Mouse (Mus musculus): ENCODE results near the gene Trmt10c. TPM values are rescaled to one million over a fixed set of nuclear protein-coding genes. Genes with fewer than 3 reads are reported as not detected.
"Not testable (repeated sequence)": the region's sequence is repeated elsewhere in the genome, so short reads cannot be mapped to it uniquely, and the experiment has no call there.

The Trmt10c gene
- total RNA-seq, 2 experiments from 2014 or later, result 9.5 to 9.8 TPM

DNA sequence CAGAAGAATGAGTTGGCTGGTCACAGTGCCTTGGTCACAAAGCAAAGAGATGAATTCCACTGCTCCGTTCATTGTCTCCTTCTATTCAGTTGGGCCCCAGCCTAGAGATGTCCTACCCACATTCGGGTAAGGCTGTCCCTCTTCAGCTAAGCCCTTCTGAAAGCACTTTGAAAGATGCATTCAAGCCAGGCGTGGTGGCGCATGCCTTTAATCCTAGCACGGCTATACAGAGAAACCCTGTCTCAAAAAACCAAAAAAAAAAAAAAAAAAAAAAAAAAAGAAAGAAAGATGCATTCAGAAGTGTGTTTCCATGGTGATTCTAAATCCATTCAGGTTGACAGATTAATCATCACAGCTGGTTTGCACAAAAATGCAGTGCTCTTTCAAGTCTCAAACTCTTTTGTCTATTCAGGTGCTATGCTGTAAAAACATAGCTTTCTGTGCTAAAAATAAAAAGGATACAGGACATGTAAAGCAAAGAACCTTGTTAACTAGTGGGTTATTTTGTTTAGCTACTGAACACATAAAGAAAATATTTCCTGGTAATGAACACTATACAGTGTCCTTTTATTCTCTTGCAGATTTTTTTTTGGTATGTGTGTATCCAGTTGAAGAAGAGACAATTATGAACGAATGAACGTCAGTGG is 19.4 kb upstream of the Trmt10c start:
- intact Hi-C loops (cut with DNase I), result no loop called here
- DNase-seq (ENCODE audit: low spot score in 2 of 2), result no peak

DNA sequence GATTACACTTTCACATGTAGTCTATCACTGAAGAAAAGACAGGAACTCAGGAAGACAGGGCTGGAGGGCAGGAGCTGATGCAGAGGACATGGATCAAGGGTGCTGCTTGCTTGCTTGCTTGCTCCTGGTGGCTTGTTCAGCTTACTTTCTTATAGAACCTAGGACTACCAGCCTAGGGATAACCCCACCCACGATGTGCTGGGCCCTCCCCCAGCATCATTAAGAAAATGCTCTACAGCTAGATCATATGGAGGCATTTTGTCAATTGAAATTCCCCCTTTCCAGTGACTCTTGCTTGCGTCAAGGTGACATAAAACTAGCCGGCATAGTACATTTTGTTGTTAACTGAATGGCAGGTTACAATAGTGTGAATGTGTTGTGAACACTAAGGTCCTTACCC is 18.3 kb upstream of the Trmt10c start:
- intact Hi-C loops (cut with DNase I), result no loop called here
- DNase-seq (ENCODE audit: low spot score in 2 of 2), result no peak

DNA sequence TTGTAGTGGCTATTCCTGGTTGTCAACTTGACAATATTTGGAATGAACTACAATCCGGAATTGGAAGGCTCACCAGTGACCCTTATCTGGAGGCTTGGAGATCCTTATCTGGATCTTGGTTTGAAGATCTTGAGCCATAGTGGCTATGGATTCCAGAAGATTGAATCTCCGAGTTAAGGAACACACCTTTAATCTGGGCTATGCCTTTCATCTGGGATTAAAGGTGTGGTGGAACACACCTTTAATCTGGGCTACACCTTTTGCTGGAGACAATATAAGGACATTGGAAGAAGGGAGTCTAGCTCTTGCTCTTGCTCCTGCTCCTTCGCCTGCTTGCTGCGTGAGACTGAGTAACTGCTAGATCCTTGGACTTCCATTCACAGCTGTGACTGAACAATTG is 10.4 kb upstream of the Trmt10c start, which contains the start of gene Senp7:
TSS of gene Senp7 (plus strand) at position 301 of the 400 bp plus-strand sequence.
- intact Hi-C loops (cut with DNase I); DNase-seq (ENCODE audit: low spot score in 2 of 2): not testable (repeated sequence)

DNA sequence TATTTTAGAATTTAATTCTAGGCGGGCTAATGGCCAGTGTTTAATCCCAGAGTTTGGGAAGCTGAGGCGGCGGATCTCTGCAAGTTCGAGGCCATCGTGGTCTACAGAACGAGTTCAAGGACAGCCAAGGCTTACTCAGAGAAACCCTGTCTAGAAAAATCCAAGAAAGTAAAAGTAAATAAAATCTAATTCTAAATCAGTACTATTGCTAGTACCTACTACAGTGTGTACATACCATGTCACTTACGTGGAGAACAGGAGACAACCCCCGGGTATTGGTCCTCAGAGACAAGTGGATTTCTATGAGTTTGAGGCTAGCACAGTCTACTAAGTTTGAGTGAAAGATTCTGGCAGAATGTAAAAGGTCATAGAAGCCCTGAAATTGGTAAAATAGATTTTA is 471 bp upstream of the Trmt10c start:
- intact Hi-C loops (cut with DNase I), result no loop called here
- DNase-seq (ENCODE audit: low spot score in 2 of 2), result no peak

DNA sequence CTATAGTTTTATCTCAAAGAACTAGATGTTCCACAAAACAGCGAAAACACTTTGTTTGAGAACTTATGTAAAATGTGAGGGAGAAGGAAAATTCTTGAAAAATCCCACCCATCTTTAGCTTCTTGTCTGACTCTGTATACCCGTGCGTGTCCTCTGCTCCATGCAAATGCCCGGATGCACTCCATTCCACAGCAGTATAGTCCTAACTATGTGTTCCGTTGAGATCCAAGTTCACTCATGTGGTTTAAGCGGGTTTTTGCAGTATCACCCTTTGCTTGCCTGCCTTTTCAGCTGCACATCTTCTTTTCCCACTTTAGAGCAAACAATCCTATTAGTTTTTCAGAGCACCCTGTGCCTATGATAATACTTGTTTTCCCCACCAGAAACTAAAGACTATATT is 1.1 kb downstream of the Trmt10c start:
- no peak for DNase-seq (ENCODE audit: low spot score in 2 of 2)
- intact Hi-C loops (cut with DNase I), result no loop called here

DNA sequence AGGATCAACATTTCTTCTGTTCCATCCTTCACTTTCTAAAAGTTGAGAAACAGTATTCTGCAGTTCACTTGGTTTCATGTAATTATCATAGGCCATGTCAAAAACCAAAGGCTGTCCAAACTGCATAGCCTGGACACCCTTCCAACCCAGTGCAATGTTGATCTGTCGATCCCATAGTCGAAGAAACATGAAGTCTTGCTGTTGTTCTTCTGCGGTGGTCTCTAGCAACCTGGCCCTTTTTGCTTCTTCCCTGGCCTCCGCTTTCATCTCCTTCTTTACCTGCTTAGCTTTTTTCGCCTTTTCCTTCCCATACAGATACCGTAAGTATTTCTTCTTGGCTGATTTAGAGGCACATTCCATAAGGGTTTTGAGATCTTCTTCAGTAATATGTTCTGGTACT is 3.1 kb downstream of the Trmt10c start:
- no peak for DNase-seq (ENCODE audit: low spot score in 2 of 2)
- intact Hi-C loops (cut with DNase I), result no loop called here

DNA sequence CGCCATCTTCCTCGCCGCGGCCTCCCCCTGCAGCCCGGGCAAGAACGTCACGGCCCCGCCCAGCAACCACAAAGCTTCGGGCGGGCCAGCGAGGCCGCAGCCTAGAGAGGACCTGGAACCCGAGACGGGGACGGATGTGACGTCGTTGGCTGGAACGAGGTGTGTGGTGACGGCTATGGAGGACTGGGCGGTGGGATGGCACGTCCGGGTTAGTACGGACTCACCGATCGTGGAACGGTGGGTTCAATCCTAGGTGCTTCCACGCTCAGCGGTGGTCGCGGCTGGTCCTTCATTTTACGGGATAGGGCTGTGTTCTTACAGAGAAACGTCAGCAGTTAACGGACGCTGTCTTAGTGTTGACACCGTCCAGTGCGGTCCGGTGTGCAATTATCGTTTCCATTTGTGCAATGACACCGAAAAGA is 7.9 kb downstream of the Trmt10c start, which contains the start of gene Pcnp:
TSS of gene Pcnp (minus strand) at position 79 of the 422 bp plus-strand sequence.
- peak; percentile 97 to 99 for DNase-seq (ENCODE audit: low spot score in 2 of 2)

DNA sequence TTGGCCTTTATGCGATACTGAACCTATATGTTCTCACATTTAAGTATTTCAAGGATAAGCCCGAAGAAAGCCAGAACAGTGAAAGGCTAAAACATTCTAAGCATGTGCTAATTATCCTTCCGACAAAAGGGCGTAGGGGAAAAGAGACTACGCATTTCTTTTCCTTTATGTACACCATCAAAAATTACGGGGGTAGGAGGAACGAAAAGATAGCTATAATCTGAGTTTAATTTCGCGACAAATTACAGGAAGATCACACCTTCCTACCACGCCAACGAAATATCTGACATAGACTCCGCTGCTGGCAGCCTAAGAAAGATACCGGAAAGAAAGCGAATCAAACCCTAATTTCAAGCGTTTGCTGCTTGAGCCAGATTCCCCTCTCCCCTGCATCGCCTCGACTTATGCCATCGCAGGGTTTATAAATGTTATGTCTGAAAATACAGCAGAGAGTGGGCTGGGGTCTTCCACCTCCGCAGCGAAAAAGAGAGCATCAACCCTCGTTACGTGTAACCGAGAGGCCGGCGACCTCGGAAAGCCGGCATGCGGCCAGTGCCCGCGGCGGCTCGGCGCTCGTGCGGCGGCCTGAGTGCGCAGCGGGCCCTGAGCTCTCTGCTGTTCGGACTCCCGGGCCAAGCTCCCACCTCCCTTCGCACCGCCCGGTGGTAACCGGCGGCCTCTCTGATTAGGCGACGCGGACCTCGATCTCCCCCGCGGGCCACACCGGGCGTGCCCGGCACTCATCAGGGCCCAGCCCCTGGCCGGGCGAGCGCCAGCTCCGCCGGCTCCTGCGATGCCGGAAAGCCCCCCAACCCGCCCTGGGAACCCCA is 8.7 kb downstream of the Trmt10c start:
- no peak for DNase-seq (ENCODE audit: low spot score in 2 of 2)
- intact Hi-C loops (cut with DNase I), result loop anchor here (1.0 to 2.0 kb wide), 3 partner anchors 46 to 63 kb away; partner anchors contain the start of gene Rpl24

More for the DNA sequence above, 7.9 kb downstream of the Trmt10c start, which contains the start of gene Pcnp:
- intact Hi-C loops (cut with DNase I), result loop anchor here (1.0 to 2.0 kb wide), 3 partner anchors 45 to 63 kb away; partner anchors contain the start of gene Rpl24

DNA sequence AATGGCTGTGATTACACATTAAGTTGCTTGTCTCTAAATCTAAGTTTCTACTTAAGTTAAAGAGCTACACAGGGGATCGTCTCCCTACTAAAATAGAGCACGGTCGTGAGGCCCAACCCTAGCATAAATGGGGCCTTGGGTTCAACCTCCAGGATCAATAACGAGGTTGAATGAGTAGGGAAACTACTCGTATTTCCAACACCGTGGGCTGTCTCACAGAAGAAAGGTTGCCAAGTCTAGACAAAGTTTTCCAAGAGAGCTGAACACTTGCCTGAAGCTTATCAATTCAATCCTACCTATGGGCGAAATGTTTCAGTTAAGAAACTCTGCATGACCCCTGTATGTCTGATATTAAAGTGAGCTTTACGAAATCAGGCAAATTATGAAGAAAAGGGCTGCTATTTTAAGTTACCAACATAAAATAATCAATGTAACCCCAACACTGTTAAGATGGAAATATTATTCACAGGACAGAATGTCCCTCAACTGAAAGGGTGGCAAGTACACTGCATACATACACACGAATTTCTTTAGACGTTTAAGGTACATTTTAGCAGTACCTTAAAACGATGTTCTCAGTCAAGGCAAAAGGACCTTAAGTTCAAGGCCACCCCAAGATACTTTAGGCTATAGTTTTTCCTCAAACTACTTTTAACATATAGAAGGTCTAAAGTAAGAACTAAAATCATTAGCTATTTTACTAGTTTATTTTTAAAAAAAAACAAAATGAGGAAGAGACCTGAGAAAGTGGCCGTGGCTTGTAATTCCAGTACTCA is 9.6 kb downstream of the Trmt10c start:
- DNase-seq (ENCODE audit: low spot score in 2 of 2), result no peak
- intact Hi-C loops (cut with DNase I), result loop anchor here (2.0 kb wide), 2 partner anchors 47 to 53 kb away; no protein-coding TSS in a partner anchor

DNA sequence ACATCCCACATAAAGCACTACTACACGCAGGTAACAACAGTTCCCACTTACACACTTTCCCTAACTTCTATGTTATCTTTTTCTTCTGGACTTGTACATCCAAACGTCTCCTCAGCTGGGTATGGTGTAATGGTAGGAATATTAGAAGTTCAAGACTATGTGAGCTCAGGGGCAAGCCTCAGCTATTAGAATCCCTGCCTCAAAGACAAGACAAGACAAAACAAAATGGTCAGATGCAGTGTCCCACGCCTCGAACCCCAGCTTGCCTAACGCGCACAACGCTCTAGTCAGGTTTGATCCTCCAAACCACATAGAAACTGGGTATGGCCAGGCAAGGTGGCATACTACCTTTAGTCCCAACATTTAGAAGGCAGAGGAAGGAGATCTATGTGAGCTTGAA is 18.0 kb downstream of the Trmt10c start:
- intact Hi-C loops (cut with DNase I), result no loop called here
- DNase-seq (ENCODE audit: low spot score in 2 of 2), result no peak

DNA sequence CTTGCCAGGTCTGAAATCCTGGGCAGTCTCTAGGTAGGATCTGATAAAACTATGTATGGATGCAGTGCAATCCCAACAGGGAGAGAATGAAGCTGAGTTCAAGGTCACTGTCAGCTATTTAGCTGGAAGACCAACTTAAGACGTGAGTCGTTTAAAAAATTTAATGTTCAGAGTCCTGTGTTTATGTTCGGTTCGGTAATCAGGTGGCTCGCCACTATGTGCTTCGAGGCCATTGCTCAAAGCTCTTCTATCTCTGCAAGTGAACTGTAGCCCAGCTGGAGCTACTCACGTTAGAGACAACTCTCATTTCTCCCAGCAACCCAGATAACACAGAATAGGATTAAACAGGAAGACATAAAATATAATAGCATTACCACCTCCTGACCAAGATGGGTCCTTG is 23.5 kb downstream of the Trmt10c start:
- intact Hi-C loops (cut with DNase I), result no loop called here
- no peak for DNase-seq (ENCODE audit: low spot score in 2 of 2)

DNA sequence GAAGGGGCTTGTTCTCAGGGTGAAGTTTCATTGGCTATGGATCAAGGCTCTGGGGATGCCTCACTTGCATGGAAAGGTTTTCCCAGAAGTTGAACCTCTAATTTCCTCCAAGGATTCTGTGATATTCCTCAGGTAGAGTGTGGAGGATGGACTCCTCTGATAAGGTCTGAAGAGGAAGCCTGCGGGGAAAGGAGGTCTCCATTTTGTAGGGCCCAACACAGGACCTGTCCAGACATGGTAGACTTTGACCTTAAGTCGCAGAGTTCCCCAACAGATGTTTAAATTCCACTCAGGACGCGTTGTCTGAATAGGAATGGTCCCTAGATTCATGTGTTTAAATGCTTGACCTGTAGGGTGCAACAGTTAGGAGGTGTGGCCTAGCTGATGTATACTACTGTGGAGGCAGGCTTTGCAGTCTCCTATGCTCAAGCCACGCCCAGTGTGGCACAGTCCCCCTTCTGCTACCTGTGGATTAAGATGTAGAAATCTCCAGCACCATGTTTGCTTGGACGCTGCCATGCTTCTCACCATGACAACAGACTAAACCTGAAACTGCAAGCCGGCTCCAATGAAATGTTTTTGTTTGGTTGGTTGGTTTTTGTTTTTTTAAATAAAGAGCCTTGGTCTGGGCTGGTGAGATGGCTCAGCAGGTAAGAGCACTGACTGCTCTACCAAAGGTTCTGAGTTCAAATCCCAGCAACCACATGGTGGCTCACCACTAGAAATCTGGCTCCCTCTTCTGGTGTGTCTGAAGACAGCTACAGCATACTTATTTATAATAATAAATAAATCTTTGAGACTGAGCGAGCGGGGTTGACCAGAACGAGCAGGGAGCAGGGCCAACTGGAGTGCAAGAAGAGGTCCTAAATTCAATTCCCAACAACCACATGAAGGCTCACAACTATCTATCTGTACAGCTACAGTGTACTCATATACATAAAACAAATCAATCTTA is 24.6 kb downstream of the Trmt10c start:
- intact Hi-C loops (cut with DNase I), result no loop called here
- no peak for DNase-seq (ENCODE audit: low spot score in 2 of 2)

DNA sequence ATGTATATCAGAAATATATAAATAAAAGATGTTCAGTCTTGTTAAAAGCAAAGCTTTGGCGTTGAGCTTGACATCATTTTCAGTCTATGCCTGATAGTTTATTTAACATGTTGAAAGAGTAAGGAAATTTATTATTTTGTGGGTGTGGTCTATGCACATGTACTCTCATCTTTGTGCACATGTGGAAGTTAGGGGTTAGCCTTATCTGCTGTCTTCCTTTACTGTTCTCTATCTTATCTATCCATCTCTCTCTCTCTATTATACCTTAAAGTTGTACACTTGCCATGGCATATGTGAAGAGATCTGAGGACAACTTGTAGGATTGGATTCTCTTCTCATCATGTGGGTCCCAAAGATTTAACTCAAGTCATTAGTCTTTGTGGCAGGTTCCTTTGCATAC is 28.8 kb downstream of the Trmt10c start:
- intact Hi-C loops (cut with DNase I), result no loop called here
- DNase-seq (ENCODE audit: low spot score in 2 of 2), result no peak

DNA sequence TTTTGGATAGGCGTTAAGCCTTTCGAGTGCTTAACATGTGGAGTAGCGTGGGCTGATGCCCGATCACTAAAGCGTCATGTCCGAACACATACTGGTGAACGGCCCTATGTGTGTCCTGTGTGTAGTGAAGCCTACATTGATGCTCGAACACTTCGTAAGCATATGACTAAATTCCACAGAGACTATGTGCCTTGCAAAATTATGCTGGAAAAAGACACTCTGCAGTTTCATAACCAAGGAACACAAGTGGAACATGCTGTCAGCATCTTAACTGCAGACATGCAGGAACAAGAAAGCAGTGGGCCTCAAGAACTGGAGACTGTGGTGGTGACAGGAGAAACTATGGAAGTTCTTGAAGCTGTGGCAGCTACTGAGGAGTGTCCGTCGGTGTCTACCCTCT is 30.8 kb downstream of the Trmt10c start:
- intact Hi-C loops (cut with DNase I), result no loop called here
- peak in 1 of 2 experiments; percentile 56 for DNase-seq (ENCODE audit: low spot score in 2 of 2)

DNA sequence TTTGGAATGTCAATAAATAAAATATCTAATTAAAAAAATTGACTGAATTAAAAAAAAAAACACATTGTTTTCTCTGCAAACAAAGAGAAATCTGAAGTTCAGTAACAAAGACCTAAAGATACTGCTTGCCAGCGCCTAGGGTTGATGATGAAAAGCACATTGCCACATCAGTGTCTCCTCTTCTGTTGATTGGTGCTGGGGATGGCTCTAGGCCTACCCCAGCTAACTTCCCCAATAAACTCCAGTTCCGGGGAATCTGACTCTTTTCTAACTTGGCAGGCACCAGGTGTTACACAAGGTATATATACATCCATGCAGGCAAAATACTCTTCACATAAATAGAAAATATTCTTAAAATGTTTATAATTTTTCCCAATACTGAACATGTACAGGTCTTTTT is 43.4 kb downstream of the Trmt10c start:
- no peak for DNase-seq (ENCODE audit: low spot score in 2 of 2)
- intact Hi-C loops (cut with DNase I), result no loop called here

DNA sequence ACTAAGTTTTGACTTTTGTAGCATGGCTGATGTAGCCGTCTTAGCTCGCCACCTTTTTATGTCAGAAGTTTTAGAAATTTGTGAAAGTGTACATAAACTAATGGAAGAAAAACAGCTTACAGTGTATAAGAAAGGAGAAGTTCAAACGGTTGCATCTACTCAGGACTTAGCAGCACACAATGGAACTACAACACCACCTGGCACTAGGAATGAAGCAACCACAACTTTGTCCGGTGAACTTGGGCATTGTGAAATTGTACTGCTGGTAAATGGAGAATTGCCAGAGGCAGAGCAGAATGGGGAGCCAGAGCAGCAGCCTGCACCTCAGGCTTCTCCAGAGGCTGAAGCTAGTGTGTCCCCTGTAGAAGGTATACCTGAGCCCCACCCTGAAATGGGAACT is 47.3 kb downstream of the Trmt10c start:
- intact Hi-C loops (cut with DNase I), result no loop called here
- no peak for DNase-seq (ENCODE audit: low spot score in 2 of 2)

DNA sequence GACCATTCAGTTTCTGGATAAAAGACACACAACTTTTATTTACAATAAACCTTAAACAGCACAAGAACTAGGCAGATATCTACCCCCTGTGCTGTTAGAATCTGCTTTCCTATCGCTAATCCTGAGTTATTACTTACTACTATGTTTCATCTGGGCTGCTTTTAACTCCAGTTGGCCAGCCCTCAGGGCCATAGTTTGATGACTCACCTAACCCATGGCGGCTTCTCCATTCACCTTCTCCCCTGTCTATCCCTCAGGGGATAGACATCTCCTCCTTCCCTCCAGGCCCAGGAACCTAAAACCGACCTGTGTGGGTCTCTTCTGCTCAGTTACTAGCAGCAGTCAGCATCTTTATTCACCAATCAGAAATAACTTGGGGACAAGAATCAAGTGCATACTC is 51.6 kb downstream of the Trmt10c start:
- intact Hi-C loops (cut with DNase I), result no loop called here

More for the DNA sequence above, 51.6 kb downstream of the Trmt10c start:
- DNase-seq (ENCODE audit: low spot score in 2 of 2), result no peak
